Mouse (Mus musculus) R1 (cell line): ENCODE results near the gene C1qtnf6.

Experiments used
- DNase-seq: peaks from one replicate; pipeline ENCODE4 v3.0.0-alpha.2; 2018; ENCODE audit warnings: low read depth, low spot score

C1qtnf6 gene

GRCm38 (mm10) chr15:78515759-78516158, 15.5 kb downstream of the C1qtnf6 start:
- DNase-seq, result no peak

- peak; percentile 56 for DNase-seq
Observed at GRCm38 (mm10) chr15:78514393-78515146, 16.6 kb downstream of the C1qtnf6 start.

GRCm38 (mm10) chr15:78513019-78513418, 18.2 kb downstream of the C1qtnf6 start:
- no peak for DNase-seq

GRCm38 (mm10) chr15:78511951-78512350, 19.3 kb downstream of the C1qtnf6 start:
- DNase-seq, result no peak

- no peak for DNase-seq
Observed at GRCm38 (mm10) chr15:78510736-78511135, 20.5 kb downstream of the C1qtnf6 start.

- no peak for DNase-seq
Observed at GRCm38 (mm10) chr15:78510121-78510576, 21.1 kb downstream of the C1qtnf6 start.

GRCm38 (mm10) chr15:78509297-78509899, 21.8 kb downstream of the C1qtnf6 start:
- DNase-seq, result peak; percentile 85

GRCm38 (mm10) chr15:78508443-78508842, 22.8 kb downstream of the C1qtnf6 start:
- DNase-seq, result no peak

GRCm38 (mm10) chr15:78505541-78505940, 25.7 kb downstream of the C1qtnf6 start:
- DNase-seq, result no peak

- DNase-seq, result no peak
Observed at GRCm38 (mm10) chr15:78504816-78505215, 26.4 kb downstream of the C1qtnf6 start.

GRCm38 (mm10) chr15:78504013-78504412, 27.2 kb downstream of the C1qtnf6 start:
- DNase-seq, result no peak

GRCm38 (mm10) chr15:78502437-78503132, 28.6 kb downstream of the C1qtnf6 start:
- DNase-seq, result no peak

- DNase-seq, result no peak
Observed at GRCm38 (mm10) chr15:78494968-78495406, 36.2 kb downstream of the C1qtnf6 start, which contains the start of gene Il2rb. Gene Il2rb, minus strand, starts transcription at chr15:78495271.

- no peak for DNase-seq
Observed at GRCm38 (mm10) chr15:78493401-78494010, 37.7 kb downstream of the C1qtnf6 start.

- no peak for DNase-seq
Observed at GRCm38 (mm10) chr15:78491301-78491700, 39.9 kb downstream of the C1qtnf6 start.

- DNase-seq, result no peak
Observed at GRCm38 (mm10) chr15:78489906-78490305, 41.3 kb downstream of the C1qtnf6 start.

- DNase-seq, result no peak
Observed at GRCm38 (mm10) chr15:78489248-78489647, 42.0 kb downstream of the C1qtnf6 start.

GRCm38 (mm10) chr15:78487066-78487465, 44.1 kb downstream of the C1qtnf6 start:
- DNase-seq, result no peak

GRCm38 (mm10) chr15:78486564-78486963, 44.7 kb downstream of the C1qtnf6 start:
- no peak for DNase-seq

- no peak for DNase-seq
Observed at GRCm38 (mm10) chr15:78483311-78483710, 47.9 kb downstream of the C1qtnf6 start.

GRCm38 (mm10) chr15:78482518-78482917, 48.7 kb downstream of the C1qtnf6 start:
- no peak for DNase-seq

GRCm38 (mm10) chr15:78481448-78482000, 49.7 kb downstream of the C1qtnf6 start:
- DNase-seq, result peak; percentile 4
